Mouse (Mus musculus): ENCODE data around the gene Ppip5k2. TPM values are rescaled to one million over a fixed set of nuclear protein-coding genes. Genes with fewer than 3 reads are reported as not detected.
A peak's percentile ranks its signal among the peaks of the same experiment; 100 is the strongest.
"Not testable (repeated sequence)": the region's sequence is repeated elsewhere in the genome, so short reads cannot be mapped to it uniquely, and the experiment has no call there.

The Ppip5k2 gene
- polyA plus RNA-seq, 1 experiment = 10.9 TPM

- no peaks in the 10 kb centered on the region; the same call in 1 of the 2 replicates for H3K4me1 ChIP-seq (ENCODE audit: control insufficient read depth, insufficient read depth, low read length)
Measured at GRCm38 (mm10) chr1:97768906-97769293, 1.3 kb downstream of the Ppip5k2 start.

GRCm38 (mm10) chr1:97768089-97768488 is 2.1 kb downstream of the Ppip5k2 start:
- 71% methylated on average over 2 of the region's 2 CpGs for WGBS
- no peak overlapping the region for H3K27ac ChIP-seq (ENCODE audit: control insufficient read depth, insufficient read depth, low read depth, low read length, poor library complexity)
- TF ChIP-seq POLR2A (IDR thresholded peaks at IDR 0.05; ENCODE audit: borderline replicate concordance, control insufficient read depth, low read depth, low read length) (no peak), CTCF (IDR thresholded peaks at IDR 0.05; ENCODE audit: control insufficient read depth, insufficient read depth, low read length) (no peak)
- H3K4me3 ChIP-seq (replicated peaks; ENCODE audit: control insufficient read depth, low read depth, low read length) = no peak overlapping the region
- H3K4me1 ChIP-seq (ENCODE audit: control insufficient read depth, insufficient read depth, low read length) = no peaks in the 10 kb centered on the region; the same call in 1 of the 2 replicates

More at GRCm38 (mm10) chr1:97768906-97769293, 1.3 kb downstream of the Ppip5k2 start:
- TF ChIP-seq POLR2A (IDR thresholded peaks at IDR 0.05; ENCODE audit: borderline replicate concordance, control insufficient read depth, low read depth, low read length) (no peak), CTCF (IDR thresholded peaks at IDR 0.05; ENCODE audit: control insufficient read depth, insufficient read depth, low read length) (no peak)
- Histone ChIP-seq H3K4me3 (replicated peaks; ENCODE audit: control insufficient read depth, low read depth, low read length) (peak overlapping the region; percentile 97), H3K27ac (ENCODE audit: control insufficient read depth, insufficient read depth, low read depth, low read length, poor library complexity) (peak overlapping the region; percentile 74)
- under 1% methylated on average over 7 of the region's 7 CpGs for WGBS

DNA sequence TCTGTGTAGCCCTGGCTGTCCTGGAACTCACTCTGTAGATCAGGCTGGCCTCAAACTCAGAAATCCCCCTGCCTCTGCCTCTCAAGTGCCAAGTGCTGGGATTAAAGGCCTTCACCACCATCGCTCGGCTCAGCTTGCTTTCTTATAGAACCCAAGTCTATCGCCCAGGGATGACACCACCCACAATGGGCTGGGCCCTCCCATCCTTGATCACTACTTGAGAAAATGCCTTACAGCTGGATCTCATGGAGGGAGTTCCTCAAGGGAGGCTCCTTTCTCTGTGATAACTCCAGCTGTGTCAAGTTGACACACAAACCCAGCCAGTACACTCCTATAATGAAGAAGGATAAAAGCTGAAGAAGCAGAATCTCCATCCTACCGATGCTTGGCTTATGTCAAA is 4.5 kb downstream of the Ppip5k2 start:
- WGBS = 86% methylated on average over 4 of the region's 4 CpGs
- not testable (repeated sequence) for H3K27ac ChIP-seq (ENCODE audit: control insufficient read depth, insufficient read depth, low read depth, low read length, poor library complexity); H3K4me3 ChIP-seq (replicated peaks; ENCODE audit: control insufficient read depth, low read depth, low read length); H3K4me1 ChIP-seq (ENCODE audit: control insufficient read depth, insufficient read depth, low read length)

- 90% methylated on average over 6 of the region's 6 CpGs for WGBS
- no peaks in the 10 kb centered on the region; the same call in 1 of the 2 replicates for H3K4me1 ChIP-seq (ENCODE audit: control insufficient read depth, insufficient read depth, low read length)
- H3K4me3 ChIP-seq (replicated peaks; ENCODE audit: control insufficient read depth, low read depth, low read length) = no peak overlapping the region
- no peak overlapping the region for H3K27ac ChIP-seq (ENCODE audit: control insufficient read depth, insufficient read depth, low read depth, low read length, poor library complexity)
- no peak for TF ChIP-seq POLR2A (IDR thresholded peaks at IDR 0.05; ENCODE audit: borderline replicate concordance, control insufficient read depth, low read depth, low read length)
- no peak for TF ChIP-seq CTCF (IDR thresholded peaks at IDR 0.05; ENCODE audit: control insufficient read depth, insufficient read depth, low read length)
Measured at GRCm38 (mm10) chr1:97761477-97761876, 8.7 kb downstream of the Ppip5k2 start.

DNA sequence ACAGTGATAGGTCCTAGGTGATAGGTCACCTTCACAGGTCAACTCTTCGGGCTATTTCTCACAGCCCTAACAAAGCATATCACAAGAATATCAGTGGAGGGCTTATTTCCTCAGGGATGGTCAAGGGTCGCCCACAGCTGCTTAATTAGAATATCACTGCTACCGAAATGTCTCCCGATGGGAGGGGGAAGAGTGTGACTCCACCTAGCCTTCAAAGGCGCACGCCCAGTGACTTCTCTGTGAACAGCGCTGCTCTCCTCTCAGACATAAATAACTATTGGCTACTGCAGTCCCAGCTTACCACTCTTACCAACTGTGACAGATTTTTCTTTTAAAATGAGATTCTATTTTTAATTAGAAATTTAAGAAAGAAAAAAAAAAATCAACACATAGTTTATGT is 9.6 kb downstream of the Ppip5k2 start:
- Histone ChIP-seq H3K4me1 (ENCODE audit: control insufficient read depth, insufficient read depth, low read length) (no peaks in the 10 kb centered on the region; the same call in 1 of the 2 replicates), H3K4me3 (replicated peaks; ENCODE audit: control insufficient read depth, low read depth, low read length) (no peak overlapping the region), H3K27ac (ENCODE audit: control insufficient read depth, insufficient read depth, low read depth, low read length, poor library complexity) (no peak overlapping the region)
- WGBS = 87% methylated on average over 7 of the region's 7 CpGs
- TF ChIP-seq CTCF (IDR thresholded peaks at IDR 0.05; ENCODE audit: control insufficient read depth, insufficient read depth, low read length) (no peak), POLR2A (IDR thresholded peaks at IDR 0.05; ENCODE audit: borderline replicate concordance, control insufficient read depth, low read depth, low read length) (no peak)

GRCm38 (mm10) chr1:97759841-97760240 is 10.4 kb downstream of the Ppip5k2 start:
- TF ChIP-seq CTCF (IDR thresholded peaks at IDR 0.05; ENCODE audit: control insufficient read depth, insufficient read depth, low read length) = no peak
- no peak for TF ChIP-seq POLR2A (IDR thresholded peaks at IDR 0.05; ENCODE audit: borderline replicate concordance, control insufficient read depth, low read depth, low read length)
- Histone ChIP-seq H3K4me3 (replicated peaks; ENCODE audit: control insufficient read depth, low read depth, low read length) (no peak overlapping the region), H3K27ac (ENCODE audit: control insufficient read depth, insufficient read depth, low read depth, low read length, poor library complexity) (no peak overlapping the region), H3K4me1 (ENCODE audit: control insufficient read depth, insufficient read depth, low read length) (no peaks in the 10 kb centered on the region)

DNA sequence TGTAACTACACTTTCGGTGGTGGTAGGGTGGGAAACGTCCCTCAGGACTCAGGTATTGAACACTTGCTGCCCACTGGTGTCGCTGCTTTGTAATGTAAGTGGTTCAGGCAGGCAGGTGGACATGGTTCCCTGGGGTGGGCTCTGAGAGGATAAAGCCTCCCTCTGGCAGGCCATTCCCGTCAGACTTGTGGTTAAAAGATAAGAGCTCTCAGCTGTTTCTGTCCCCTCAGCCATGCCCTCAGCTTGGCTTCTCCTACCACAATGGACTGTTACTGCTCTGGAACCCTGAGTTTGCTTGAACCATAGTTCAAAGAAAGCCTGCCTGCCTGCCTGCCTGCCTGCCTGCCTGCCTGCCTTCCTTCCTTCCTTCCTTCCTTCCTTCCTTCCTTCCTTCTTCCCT is 15.8 kb downstream of the Ppip5k2 start:
- TF ChIP-seq CTCF (IDR thresholded peaks at IDR 0.05; ENCODE audit: control insufficient read depth, insufficient read depth, low read length) (no peak), POLR2A (IDR thresholded peaks at IDR 0.05; ENCODE audit: borderline replicate concordance, control insufficient read depth, low read depth, low read length) (no peak)
- H3K27ac ChIP-seq (ENCODE audit: control insufficient read depth, insufficient read depth, low read depth, low read length, poor library complexity) = no peak overlapping the region
- H3K4me1 ChIP-seq (ENCODE audit: control insufficient read depth, insufficient read depth, low read length) = no peaks in the 10 kb centered on the region
- WGBS = 76% methylated on average over 4 of the region's 4 CpGs
- H3K4me3 ChIP-seq (replicated peaks; ENCODE audit: control insufficient read depth, low read depth, low read length) = no peak overlapping the region

DNA sequence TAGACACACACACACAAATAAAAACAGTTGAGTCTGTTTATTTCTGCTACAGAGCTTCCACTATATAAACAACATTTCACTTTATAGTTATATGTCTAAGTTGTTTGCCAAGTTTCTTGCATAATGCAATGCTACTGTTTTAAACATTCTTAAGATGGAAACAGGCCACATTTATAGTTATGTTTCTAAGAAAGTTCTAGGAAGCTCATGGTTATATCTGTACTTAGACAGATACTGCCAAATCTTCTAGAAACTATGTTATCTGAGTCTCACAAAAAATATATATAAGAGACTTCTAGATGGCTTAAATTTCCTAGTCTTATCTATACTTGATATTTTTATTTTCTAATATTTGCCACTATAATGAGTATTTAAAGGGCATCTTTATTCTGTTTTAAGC is 17.0 kb downstream of the Ppip5k2 start:
- TF ChIP-seq POLR2A (IDR thresholded peaks at IDR 0.05; ENCODE audit: borderline replicate concordance, control insufficient read depth, low read depth, low read length) = no peak
- TF ChIP-seq CTCF (IDR thresholded peaks at IDR 0.05; ENCODE audit: control insufficient read depth, insufficient read depth, low read length) = no peak
- Histone ChIP-seq H3K27ac (ENCODE audit: control insufficient read depth, insufficient read depth, low read depth, low read length, poor library complexity) (no peak overlapping the region), H3K4me1 (ENCODE audit: control insufficient read depth, insufficient read depth, low read length) (no peaks in the 10 kb centered on the region), H3K4me3 (replicated peaks; ENCODE audit: control insufficient read depth, low read depth, low read length) (no peak overlapping the region)

- TF ChIP-seq CTCF (IDR thresholded peaks at IDR 0.05; ENCODE audit: control insufficient read depth, insufficient read depth, low read length) (no peak), POLR2A (IDR thresholded peaks at IDR 0.05; ENCODE audit: borderline replicate concordance, control insufficient read depth, low read depth, low read length) (no peak)
- 85% methylated on average over 3 of the region's 3 CpGs for WGBS
- Histone ChIP-seq H3K4me1 (ENCODE audit: control insufficient read depth, insufficient read depth, low read length) (no peaks in the 10 kb centered on the region), H3K4me3 (replicated peaks; ENCODE audit: control insufficient read depth, low read depth, low read length) (no peak overlapping the region), H3K27ac (ENCODE audit: control insufficient read depth, insufficient read depth, low read depth, low read length, poor library complexity) (no peak overlapping the region)
Measured at GRCm38 (mm10) chr1:97748163-97748562, 22.0 kb downstream of the Ppip5k2 start.

Measured in bone marrow, adult 2 months (tissue).